Mouse (Mus musculus): ENCODE measurements at regions not wholly inside any gene's neighbourhood (a gene's known extent, or its start where the extent isn't known, plus 50 kb on each side); places are given as distances from the start of the nearest gene placed in this dataset.

GRCm38 (mm10) chr7:73654193-73654871, 85.8 kb upstream of the Fam174b start:
- TF ChIP-seq CTCF (IDR thresholded peaks at IDR 0.05; ENCODE audit: low read depth) (peak; percentile 81), EP300 (IDR thresholded peaks at IDR 0.05; ENCODE audit: low read depth) (no peak)

All from liver, postnatal 0 days (tissue).